Mouse (Mus musculus) liver, embryonic 12.5 days (tissue): Measurements from ENCODE around the gene Prss8. TPM values are rescaled to one million over a fixed set of nuclear protein-coding genes. Genes with fewer than 3 reads are reported as not detected.
A peak's percentile ranks its signal among the peaks of the same experiment; 100 is the strongest.

Experiments used
- ATAC-seq: fragments of 200-750 bp; cut with Nextera tagmentation; 2 replicates; pipeline ENCODE4 v1.8.0; 2017; ENCODE audit warnings: moderate number of reproducible peaks, mild to moderate bottlenecking, moderate library complexity
- H3K27ac ChIP-seq: fragments of 300-500 bp; sonication (generic); 2 replicates; pipeline ENCODE4 v1.5.1; 2016; ENCODE audit warnings: mild to moderate bottlenecking
- H3K27me3 ChIP-seq: fragments of 300-500 bp; sonication (generic); replicated peaks from 2 replicates; pipeline ENCODE4 v1.6.1; 2016; ENCODE audit warnings: mild to moderate bottlenecking, moderate library complexity
- H3K36me3 ChIP-seq: fragments of 300-500 bp; sonication (generic); 2 replicates; pipeline ENCODE4 v1.6.1; 2016; ENCODE audit warnings: mild to moderate bottlenecking, moderate library complexity
- H3K4me1 ChIP-seq: fragments of 300-500 bp; sonication (generic); 2 replicates; pipeline ENCODE4 v1.6.1; 2016
- H3K4me2 ChIP-seq: fragments of 300-500 bp; sonication (generic); 2 replicates; pipeline ENCODE4 v1.6.1; 2016; ENCODE audit warnings: mild to moderate bottlenecking, moderate library complexity
- H3K4me3 ChIP-seq: fragments of 300-500 bp; sonication (generic); 2 replicates; pipeline ENCODE4 v1.5.1; 2016; ENCODE audit warnings: mild to moderate bottlenecking, moderate library complexity
- H3K9ac ChIP-seq: fragments of 300-500 bp; sonication (generic); 2 replicates; pipeline ENCODE4 v1.6.1; 2016; ENCODE audit warnings: mild to moderate bottlenecking, moderate library complexity
- H3K9me3 ChIP-seq: fragments of 300-500 bp; sonication (generic); replicated peaks from 2 replicates; pipeline ENCODE4 v1.6.1; 2016; ENCODE audit warnings: mild to moderate bottlenecking, moderate library complexity
- WGBS: fragments of 180-500 bp; shearing (Covaris S2); methylation state at CpG from one replicate; pipeline ENCODE4 v1.1.7; 2016; ENCODE audit not compliant: insufficient replicate concordance; 5-methylcytosine and 5-hydroxymethylcytosine counted together
- polyA plus RNA-seq: library from polyadenylated mRNA; unstranded; fragments of >200 nt; fragmentation: Nextera tagmentation; extraction: Ambion mirVana; gene quantifications from 2 replicates; pipeline ENCODE4 v1.2.1, GENCODE M21; 2016

Prss8 gene
- polyA plus RNA-seq, 1 experiment from 2014 or later = 4.4 TPM

DNA sequence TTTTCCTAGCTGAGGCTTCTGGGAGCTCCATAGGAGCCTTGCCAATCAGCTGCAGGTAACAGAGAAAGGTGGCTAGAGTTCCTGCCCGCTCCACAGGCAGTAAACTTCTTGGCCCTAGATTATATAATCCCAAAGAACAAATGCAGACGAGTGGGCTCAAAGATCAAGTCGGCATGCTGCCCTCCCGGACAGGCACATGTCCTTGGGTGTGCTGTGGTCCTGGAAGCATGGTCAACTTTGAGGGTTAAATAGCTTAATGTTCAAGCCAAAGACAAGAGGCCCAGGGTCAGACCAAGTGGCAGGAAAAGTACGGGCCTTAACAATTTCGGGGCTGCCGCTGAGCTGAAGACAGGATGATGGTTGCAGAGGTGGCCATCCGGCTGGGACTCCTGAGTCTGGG lies 3.8 kb downstream of the Prss8 start:
- Histone ChIP-seq H3K27me3 (peaks cover 8% of the 10 kb centered on the region), H3K4me1 (peaks cover 46% of the 10 kb centered on the region), H3K9me3 (no peaks in the 10 kb centered on the region), H3K9ac (no peak overlapping the region), H3K27ac (no peak overlapping the region), H3K36me3 (peaks cover 33% of the 10 kb centered on the region), H3K4me3 (no peak overlapping the region), H3K4me2 (no peak overlapping the region)
- WGBS = 80% methylated on average over 8 of the region's 8 CpGs
- no peak for ATAC-seq

DNA sequence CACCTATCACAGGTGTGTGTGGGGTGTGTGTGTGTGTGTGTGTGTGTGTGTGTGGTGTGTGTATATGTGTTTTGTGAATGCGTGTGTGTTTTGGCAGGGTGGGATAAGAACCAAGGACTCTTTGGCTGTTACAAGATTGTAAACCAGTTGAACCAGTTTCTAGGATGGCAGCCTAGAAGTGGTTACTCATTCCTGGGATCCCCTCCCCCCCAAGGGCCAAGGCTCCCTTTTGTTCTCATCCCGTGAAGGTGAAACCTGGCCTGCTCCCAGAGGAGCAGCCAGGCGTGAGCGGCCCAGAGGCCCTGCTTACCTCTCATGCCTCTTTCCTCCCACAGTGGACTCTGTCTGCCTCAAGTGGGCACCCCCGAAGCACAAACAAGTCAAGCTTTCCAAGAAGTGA lies 4.7 kb downstream of the Prss8 start:
- no peak for ATAC-seq
- Histone ChIP-seq H3K27ac (no peak overlapping the region), H3K4me1 (peaks cover 44% of the 10 kb centered on the region), H3K36me3 (peaks cover 36% of the 10 kb centered on the region), H3K9ac (no peak overlapping the region), H3K9me3 (no peaks in the 10 kb centered on the region), H3K4me3 (no peak overlapping the region), H3K27me3 (peaks cover 8% of the 10 kb centered on the region), H3K4me2 (no peak overlapping the region)
- 71% methylated on average over 5 of the region's 5 CpGs for WGBS

DNA sequence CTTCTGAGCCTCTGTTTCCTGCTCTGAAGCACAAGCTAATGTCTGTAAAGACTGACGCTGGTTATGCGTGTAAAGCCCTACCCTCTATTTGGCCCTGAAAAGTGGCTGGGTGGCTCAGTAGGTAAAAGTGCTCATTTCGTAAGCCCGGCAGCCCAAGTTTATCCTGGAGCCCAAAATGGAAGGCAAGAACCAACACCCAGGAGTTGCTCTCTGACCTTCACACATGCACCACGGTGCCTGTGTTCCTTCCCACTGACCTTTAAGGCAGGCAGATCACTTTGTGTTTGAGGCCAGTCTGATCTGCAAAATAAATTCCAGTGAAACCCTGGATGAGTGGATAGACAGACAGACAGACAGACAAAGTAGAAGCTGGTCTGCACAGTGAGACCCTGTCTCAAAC lies 6.2 kb downstream of the Prss8 start:
- H3K36me3 ChIP-seq = peaks cover 43% of the 10 kb centered on the region
- H3K27ac ChIP-seq = no peak overlapping the region
- no peaks in the 10 kb centered on the region for H3K9me3 ChIP-seq
- peaks cover 42% of the 10 kb centered on the region for H3K4me1 ChIP-seq
- H3K4me2 ChIP-seq = no peak overlapping the region
- H3K27me3 ChIP-seq = peaks cover 6% of the 10 kb centered on the region
- WGBS = 80% methylated on average over 5 of the region's 5 CpGs
- no peak overlapping the region for H3K9ac ChIP-seq
- no peak for ATAC-seq
- no peak overlapping the region for H3K4me3 ChIP-seq

DNA sequence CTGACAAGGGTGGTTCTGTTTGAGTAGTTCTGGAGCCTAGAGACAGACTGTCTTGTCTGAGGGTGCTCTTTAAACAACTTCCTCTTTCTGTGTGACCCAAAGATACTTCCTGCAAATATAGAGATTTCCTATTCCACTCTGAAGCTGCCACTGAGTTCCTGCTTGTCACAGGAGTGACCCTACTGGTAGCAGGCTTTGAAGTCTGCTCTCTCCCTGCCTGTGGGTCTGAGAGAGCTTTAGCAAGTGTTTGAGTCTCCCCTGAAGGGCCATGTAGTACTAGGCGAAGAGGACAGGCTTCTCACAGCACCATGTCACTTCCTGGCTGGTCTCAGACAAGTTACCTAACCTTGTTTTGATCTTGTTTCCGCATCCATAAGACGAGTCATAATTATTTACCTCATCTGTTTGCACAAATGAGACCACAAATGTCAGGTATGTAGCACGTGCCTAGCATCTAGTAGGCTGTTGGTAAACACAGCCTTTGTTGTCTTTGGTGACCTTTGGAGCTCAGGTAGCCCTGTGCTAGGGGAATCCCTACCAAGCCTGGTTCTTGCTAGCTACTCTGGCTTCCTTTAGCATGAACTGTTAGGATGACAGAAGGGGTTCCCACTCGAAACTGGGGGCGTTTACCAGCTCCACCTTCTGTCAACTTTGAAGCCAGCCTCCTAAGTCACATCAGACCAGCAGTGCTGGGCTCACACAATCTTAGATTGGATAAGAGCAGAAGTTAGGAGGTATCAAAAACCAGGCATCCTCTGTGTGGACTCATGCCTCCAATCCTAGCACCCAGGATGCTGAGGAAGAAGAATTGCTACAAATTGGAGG lies 7.2 kb downstream of the Prss8 start:
- Histone ChIP-seq H3K27ac (peak overlapping the region; percentile 58), H3K4me3 (no peak overlapping the region), H3K4me2 (no peak overlapping the region), H3K9ac (no peak overlapping the region), H3K9me3 (no peaks in the 10 kb centered on the region), H3K27me3 (peaks cover under 1% of the 10 kb centered on the region; the same call in 1 of the 2 replicates), H3K4me1 (peaks cover 39% of the 10 kb centered on the region), H3K36me3 (peaks cover 52% of the 10 kb centered on the region)
- WGBS = 50% methylated on average over 6 of the region's 6 CpGs
- ATAC-seq = no peak

DNA sequence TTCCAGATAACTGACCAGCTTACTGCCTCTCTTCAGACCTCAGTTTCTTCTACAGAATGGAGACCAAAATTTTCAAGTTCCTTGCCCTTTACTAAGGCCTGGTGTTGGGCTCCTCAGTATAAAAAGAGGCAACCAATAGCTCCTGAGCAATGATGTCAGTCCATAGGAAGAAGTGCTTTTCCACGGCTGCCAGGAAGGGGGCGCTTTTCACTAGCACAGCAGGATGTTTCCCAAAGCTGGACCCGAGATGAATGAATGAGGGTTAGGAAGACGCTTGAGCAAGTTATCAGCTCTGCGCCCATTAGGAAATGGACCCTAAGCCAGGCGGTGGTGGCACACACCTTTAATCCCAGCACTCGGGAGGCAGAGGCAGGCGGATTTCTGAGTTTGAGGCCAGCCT lies 8.4 kb downstream of the Prss8 start:
- no peak overlapping the region for H3K9ac ChIP-seq
- H3K4me2 ChIP-seq = no peak overlapping the region
- H3K4me3 ChIP-seq = no peak overlapping the region
- H3K27me3 ChIP-seq = no peaks in the 10 kb centered on the region
- peaks cover 59% of the 10 kb centered on the region for H3K36me3 ChIP-seq
- H3K4me1 ChIP-seq = peaks cover 39% of the 10 kb centered on the region
- H3K27ac ChIP-seq = no peak overlapping the region
- no peak for ATAC-seq
- H3K9me3 ChIP-seq = no peaks in the 10 kb centered on the region
- 56% methylated on average over 8 of the region's 8 CpGs for WGBS

DNA sequence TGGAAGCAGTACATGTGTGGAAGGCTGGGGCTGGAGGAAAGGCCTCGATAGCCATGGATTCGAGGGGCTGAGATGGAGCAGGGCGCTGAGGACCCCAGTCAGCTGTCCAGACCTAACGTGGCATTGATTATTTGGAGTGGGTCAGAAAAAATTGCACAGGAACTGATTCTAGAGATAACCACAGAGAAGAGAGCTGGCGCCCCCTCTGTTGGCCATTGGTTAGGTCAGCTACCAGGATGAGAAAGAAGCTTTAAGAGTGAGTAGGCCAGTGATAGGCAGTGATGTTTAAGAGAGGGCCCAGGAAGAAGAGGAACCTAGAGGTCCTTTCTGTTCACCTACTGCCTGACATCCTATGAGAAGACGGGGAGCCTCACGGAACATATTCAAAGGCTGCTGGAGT lies 10.6 kb downstream of the Prss8 start:
- H3K4me3 ChIP-seq = no peak overlapping the region
- peak; percentile 2; the same call in 1 of the 2 replicates for ATAC-seq
- no peak overlapping the region for H3K4me2 ChIP-seq
- H3K36me3 ChIP-seq = peaks cover 56% of the 10 kb centered on the region
- H3K4me1 ChIP-seq = peaks cover 41% of the 10 kb centered on the region
- H3K9ac ChIP-seq = no peak overlapping the region
- WGBS = 70% methylated on average over 7 of the region's 7 CpGs
- H3K27me3 ChIP-seq = no peaks in the 10 kb centered on the region
- H3K9me3 ChIP-seq = no peaks in the 10 kb centered on the region
- no peak overlapping the region for H3K27ac ChIP-seq

DNA sequence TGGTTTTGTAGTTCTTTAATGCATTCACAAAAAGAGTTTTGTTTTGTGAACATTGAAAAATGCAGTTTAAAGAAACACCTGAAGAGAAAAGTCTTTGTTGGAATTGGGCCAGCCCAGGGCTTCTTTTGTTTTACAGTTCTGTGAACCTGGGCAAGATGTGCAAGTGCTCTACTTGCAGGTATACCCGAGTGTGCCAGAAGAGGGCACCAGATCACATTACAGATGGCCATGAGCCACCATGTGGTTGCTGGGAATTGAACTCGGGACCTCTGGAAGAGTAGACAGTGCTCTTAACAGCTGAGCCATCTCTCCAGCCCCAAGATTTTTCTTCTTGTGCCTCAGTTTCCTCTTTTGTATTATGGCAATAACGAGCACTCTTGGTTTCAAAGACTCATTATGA lies 11.7 kb downstream of the Prss8 start:
- 39% methylated on average over 3 of the region's 3 CpGs for WGBS
- H3K36me3 ChIP-seq = peaks cover 56% of the 10 kb centered on the region
- no peak overlapping the region for H3K4me2 ChIP-seq
- H3K27ac ChIP-seq = no peak overlapping the region
- H3K9ac ChIP-seq = no peak overlapping the region
- no peak for ATAC-seq
- no peak overlapping the region for H3K4me3 ChIP-seq
- no peaks in the 10 kb centered on the region for H3K27me3 ChIP-seq
- peaks cover 41% of the 10 kb centered on the region for H3K4me1 ChIP-seq
- H3K9me3 ChIP-seq = no peaks in the 10 kb centered on the region

DNA sequence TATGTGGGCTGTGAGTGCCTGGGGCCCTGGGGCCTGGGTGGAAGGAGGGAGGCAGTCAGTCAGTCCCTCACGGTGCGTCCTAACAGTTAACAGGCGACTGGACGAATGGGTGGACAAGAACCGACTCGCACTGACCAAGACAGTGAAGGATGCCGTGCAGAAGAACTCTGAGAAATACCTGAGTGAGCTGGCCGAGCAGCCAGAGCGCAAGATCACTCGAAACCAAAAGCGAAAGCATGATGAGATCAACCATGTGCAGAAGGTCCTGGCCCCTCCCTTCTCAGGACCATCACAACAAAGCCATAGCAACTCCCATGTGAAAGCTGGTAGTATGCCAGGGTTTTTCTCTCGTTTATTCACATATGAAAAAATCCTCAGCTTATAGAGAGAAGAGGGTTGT lies 14.6 kb downstream of the Prss8 start:
- no peak overlapping the region for H3K4me2 ChIP-seq
- no peak for ATAC-seq
- 84% methylated on average over 12 of the region's 12 CpGs for WGBS
- H3K36me3 ChIP-seq = peaks cover 45% of the 10 kb centered on the region
- no peak overlapping the region for H3K4me3 ChIP-seq
- peaks cover 37% of the 10 kb centered on the region for H3K4me1 ChIP-seq
- no peak overlapping the region for H3K9ac ChIP-seq
- no peaks in the 10 kb centered on the region for H3K27me3 ChIP-seq
- no peaks in the 10 kb centered on the region for H3K9me3 ChIP-seq
- no peak overlapping the region for H3K27ac ChIP-seq

DNA sequence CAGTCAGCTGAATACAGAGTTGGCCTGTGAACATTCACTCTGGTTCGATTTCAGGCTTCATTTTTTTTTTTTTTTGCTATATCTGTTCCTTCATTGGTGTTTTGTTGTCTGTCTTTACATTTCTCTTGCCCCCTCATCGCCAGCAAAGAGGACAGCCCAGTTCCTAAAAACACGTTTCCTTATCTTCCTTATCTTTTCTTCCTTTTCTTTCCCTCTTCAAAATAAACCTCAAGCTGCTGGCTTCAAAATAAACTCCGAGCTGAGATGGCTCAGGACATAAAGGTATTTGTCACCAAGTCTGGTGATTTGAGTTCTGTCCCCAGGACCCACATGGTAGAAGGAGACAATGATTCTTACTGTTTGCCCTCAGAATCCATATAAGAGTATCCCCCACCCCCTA lies 17.0 kb downstream of the Prss8 start:
- WGBS = 5% methylated on average over 4 of the region's 4 CpGs
- H3K27me3 ChIP-seq = no peaks in the 10 kb centered on the region
- H3K4me2 ChIP-seq = peak overlapping the region; percentile 82
- H3K9ac ChIP-seq = peak overlapping the region; percentile 84
- peak overlapping the region; percentile 91 for H3K4me3 ChIP-seq
- peaks cover 21% of the 10 kb centered on the region for H3K4me1 ChIP-seq
- peaks cover 52% of the 10 kb centered on the region for H3K36me3 ChIP-seq
- H3K9me3 ChIP-seq = no peaks in the 10 kb centered on the region
- peak overlapping the region; percentile 86 for H3K27ac ChIP-seq
- no peak for ATAC-seq

DNA sequence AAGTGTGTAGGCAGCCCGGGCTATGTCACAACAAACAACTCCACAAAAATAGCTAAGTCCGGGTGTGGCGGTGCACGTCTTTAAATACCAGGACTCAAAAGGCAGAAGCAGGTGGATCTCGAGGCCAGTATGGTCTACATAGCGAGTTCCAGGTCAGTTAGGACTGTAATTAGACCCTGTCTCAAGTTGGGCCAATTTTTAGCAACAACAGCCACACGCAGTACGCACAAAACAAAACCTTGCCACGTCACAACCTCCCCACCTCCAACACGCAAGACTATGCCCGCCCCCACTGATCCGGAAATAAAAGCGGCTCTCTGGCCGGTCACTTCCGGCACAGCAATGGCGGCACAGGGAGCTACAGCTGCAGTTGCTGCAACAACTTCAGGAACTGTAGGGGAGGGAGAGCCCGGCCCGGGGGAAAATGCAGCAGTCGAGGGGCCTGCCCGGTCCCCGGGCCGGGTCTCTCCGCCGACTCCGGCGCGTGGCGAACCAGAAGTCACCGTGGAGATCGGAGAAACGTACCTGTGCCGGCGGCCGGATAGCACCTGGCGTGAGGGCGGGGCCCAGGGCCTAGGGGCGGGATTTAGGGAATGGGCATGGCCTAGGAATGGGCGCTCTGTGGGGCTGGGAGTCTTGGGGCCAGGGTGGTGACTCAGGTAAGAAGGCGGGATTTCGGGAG lies 17.6 kb downstream of the Prss8 start, which contains the start of gene Kat8:
Kat8 (plus strand) TSS at position 327 of the 682 bp plus-strand sequence.
- Histone ChIP-seq H3K36me3 (peaks cover 54% of the 10 kb centered on the region), H3K4me2 (peak within 1 kb of the TSS; percentile 82), H3K4me1 (peaks cover 21% of the 10 kb centered on the region), H3K9me3 (no peaks in the 10 kb centered on the region), H3K27me3 (no peaks in the 10 kb centered on the region), H3K4me3 (peak within 1 kb of the TSS; percentile 91), H3K27ac (peak within 1 kb of the TSS; percentile 86), H3K9ac (peak within 1 kb of the TSS; percentile 84)
- peak; percentile 97 for ATAC-seq
- WGBS = under 1% methylated on average over 40 of the region's 40 CpGs

DNA sequence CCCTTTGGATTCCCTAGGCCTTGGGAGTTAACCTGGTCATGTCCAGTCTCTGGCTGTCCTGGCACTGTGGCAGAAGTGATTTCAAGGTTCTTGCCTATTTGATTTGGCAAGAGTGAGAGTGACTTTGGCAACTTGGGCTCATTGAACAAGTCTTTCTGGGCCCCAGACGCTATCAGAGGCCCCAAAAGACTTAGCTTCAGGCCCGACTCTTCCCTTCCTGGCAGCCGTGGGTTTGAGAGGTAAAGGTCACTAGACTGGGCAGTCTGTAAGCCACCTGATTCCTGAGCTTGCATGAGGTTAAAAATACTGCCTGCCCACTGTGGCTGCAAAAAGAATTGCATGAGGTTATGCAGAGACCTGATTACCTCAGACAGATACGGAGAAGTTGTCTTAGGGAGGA lies 21.2 kb downstream of the Prss8 start:
- Histone ChIP-seq H3K36me3 (peaks cover 55% of the 10 kb centered on the region), H3K27ac (no peak overlapping the region), H3K4me2 (no peak overlapping the region), H3K9me3 (no peaks in the 10 kb centered on the region), H3K4me3 (no peak overlapping the region), H3K9ac (no peak overlapping the region), H3K4me1 (peaks cover 33% of the 10 kb centered on the region), H3K27me3 (no peaks in the 10 kb centered on the region)
- 87% methylated on average over 4 of the region's 4 CpGs for whole genome bisulfite sequencing
- ATAC-seq = no peak

DNA sequence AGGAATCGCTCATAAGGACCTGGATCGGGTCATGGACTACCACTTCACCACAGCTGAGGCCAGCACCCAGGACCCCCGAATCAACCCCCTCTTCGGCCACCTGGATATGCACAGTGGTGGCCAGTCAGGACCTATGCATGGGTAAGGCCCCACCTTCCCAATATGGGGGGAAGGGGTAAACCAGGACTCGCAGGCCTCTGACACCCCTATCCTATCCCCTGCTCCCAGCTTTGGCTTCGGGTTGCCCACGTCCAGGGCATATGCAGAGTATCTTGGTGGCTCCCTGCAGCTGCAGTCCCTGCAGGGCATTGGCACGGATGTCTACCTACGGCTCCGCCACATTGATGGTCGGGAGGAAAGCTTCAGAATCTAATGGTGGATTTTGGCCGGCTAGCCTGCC lies 22.0 kb downstream of the Prss8 start:
- Histone ChIP-seq H3K4me2 (no peak overlapping the region), H3K4me3 (no peak overlapping the region), H3K27me3 (no peaks in the 10 kb centered on the region), H3K27ac (no peak overlapping the region), H3K4me1 (peaks cover 28% of the 10 kb centered on the region), H3K36me3 (peaks cover 55% of the 10 kb centered on the region), H3K9ac (no peak overlapping the region), H3K9me3 (no peaks in the 10 kb centered on the region)
- 86% methylated on average over 12 of the region's 12 CpGs for WGBS
- no peak for ATAC-seq
